Mouse (Mus musculus): ENCODE measurements around the gene Nmrk1. TPM values are rescaled to one million over a fixed set of nuclear protein-coding genes. Genes with fewer than 3 reads are reported as not detected.

Gene Nmrk1
- polyA plus RNA-seq, 1 experiment: 10.7 TPM

DNA sequence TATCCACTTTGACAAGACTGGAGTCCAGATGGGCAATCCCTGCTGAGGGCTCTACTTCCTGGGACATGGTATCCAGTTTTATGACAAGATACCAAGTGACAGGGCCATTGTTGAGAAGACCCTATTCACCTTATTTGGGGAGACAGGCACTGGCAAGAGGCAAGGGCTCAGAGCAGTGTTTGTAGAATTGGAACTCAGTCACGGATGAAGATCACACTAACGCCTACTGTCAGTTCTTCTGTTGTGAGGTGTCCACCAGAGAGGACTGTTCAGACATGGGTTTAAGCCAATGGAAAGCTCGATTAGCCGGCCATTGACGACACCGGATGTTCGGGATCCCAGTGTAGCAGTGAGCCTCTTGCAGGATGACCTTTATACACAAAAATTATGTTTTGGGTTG, 37.8 kb downstream of the Nmrk1 start:
- 21% methylated on average over 7 of the region's 7 CpGs for WGBS

GRCm38 (mm10) chr19:18670608-18671007, 38.9 kb downstream of the Nmrk1 start, which contains the start of gene Carnmt1:
TSS of gene Carnmt1 (plus strand) at chr19:18670764.
- H3K4me3 ChIP-seq (replicated peaks; ENCODE audit: insufficient read depth, low read depth, low read length): peak within 1 kb of the TSS; percentile 95
- 1% methylated on average over 49 of the region's 58 CpGs for WGBS
- TF ChIP-seq CTCF (IDR thresholded peaks at IDR 0.05; ENCODE audit: borderline replicate concordance, insufficient read depth, low read depth, low read length) (no peak), POLR2A (IDR thresholded peaks at IDR 0.05; ENCODE audit: borderline replicate concordance, insufficient read depth, low read length) (0 out of 2 replicates have a peak, but pooled peaks have one; percentile 21)

More for the DNA sequence above, 37.8 kb downstream of the Nmrk1 start:
- no peaks in the 10 kb centered on the region for H3K27me3 ChIP-seq (ENCODE audit: control insufficient read depth, insufficient read depth, low read length)
- peaks cover 5% of the 10 kb centered on the region for H3K4me1 ChIP-seq (ENCODE audit: control insufficient read depth, insufficient read depth, low read length)
- no peak for TF ChIP-seq CTCF (IDR thresholded peaks at IDR 0.05; ENCODE audit: borderline replicate concordance, insufficient read depth, low read depth, low read length)
- TF ChIP-seq POLR2A (IDR thresholded peaks at IDR 0.05; ENCODE audit: borderline replicate concordance, insufficient read depth, low read length): no peak
- H3K27ac ChIP-seq (ENCODE audit: insufficient read depth, low read length): no peak overlapping the region
- DNase-seq: no peak
- no peak overlapping the region for H3K4me3 ChIP-seq (replicated peaks; ENCODE audit: insufficient read depth, low read depth, low read length)

GRCm38 (mm10) chr19:18671056-18671741, 39.4 kb downstream of the Nmrk1 start:
- peak overlapping the region; percentile 95 for H3K4me3 ChIP-seq (replicated peaks; ENCODE audit: insufficient read depth, low read depth, low read length)
- peak; percentile 62 to 72 for DNase-seq
- peak overlapping the region; percentile 33; the same call in 1 of the 2 replicates for H3K27ac ChIP-seq (ENCODE audit: insufficient read depth, low read length)
- no peaks in the 10 kb centered on the region for H3K27me3 ChIP-seq (ENCODE audit: control insufficient read depth, insufficient read depth, low read length)
- peaks cover 5% of the 10 kb centered on the region for H3K4me1 ChIP-seq (ENCODE audit: control insufficient read depth, insufficient read depth, low read length)
- TF ChIP-seq CTCF (IDR thresholded peaks at IDR 0.05; ENCODE audit: borderline replicate concordance, insufficient read depth, low read depth, low read length) (no peak), POLR2A (IDR thresholded peaks at IDR 0.05; ENCODE audit: borderline replicate concordance, insufficient read depth, low read length) (no peak)
- under 1% methylated on average over 56 of the region's 64 CpGs for WGBS

More at GRCm38 (mm10) chr19:18670608-18671007, 38.9 kb downstream of the Nmrk1 start, which contains the start of gene Carnmt1:
- DNase-seq: peak; percentile 99
- Histone ChIP-seq H3K27me3 (ENCODE audit: control insufficient read depth, insufficient read depth, low read length) (no peaks in the 10 kb centered on the region), H3K27ac (ENCODE audit: insufficient read depth, low read length) (peak within 1 kb of the TSS; percentile 33; the same call in 1 of the 2 replicates), H3K4me1 (ENCODE audit: control insufficient read depth, insufficient read depth, low read length) (peaks cover 5% of the 10 kb centered on the region)

DNA sequence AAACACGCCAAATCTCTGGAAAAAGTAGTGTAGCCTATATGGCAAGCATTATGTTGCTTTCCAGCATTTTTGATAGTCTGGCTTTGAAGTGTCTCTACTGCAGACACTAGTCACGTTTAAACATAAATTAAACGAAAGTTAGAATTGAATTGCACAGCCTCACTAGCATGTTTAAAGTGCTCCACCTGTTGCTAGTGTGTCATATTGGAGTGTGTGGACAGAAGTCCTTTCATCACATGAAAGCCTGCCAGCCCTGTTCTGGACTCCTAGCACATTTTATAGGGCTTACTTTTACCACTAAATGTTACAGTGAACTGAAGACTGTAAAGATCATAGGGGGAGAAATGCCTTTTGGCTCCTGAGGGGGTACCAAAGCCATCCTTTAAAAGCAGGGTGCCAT, 40.7 kb downstream of the Nmrk1 start:
- no peaks in the 10 kb centered on the region for H3K27me3 ChIP-seq (ENCODE audit: control insufficient read depth, insufficient read depth, low read length)
- no peak overlapping the region for H3K4me3 ChIP-seq (replicated peaks; ENCODE audit: insufficient read depth, low read depth, low read length)
- DNase-seq: no peak
- peaks cover 5% of the 10 kb centered on the region for H3K4me1 ChIP-seq (ENCODE audit: control insufficient read depth, insufficient read depth, low read length)
- H3K27ac ChIP-seq (ENCODE audit: insufficient read depth, low read length): no peak overlapping the region
- no peak for TF ChIP-seq POLR2A (IDR thresholded peaks at IDR 0.05; ENCODE audit: borderline replicate concordance, insufficient read depth, low read length)
- no peak for TF ChIP-seq CTCF (IDR thresholded peaks at IDR 0.05; ENCODE audit: borderline replicate concordance, insufficient read depth, low read depth, low read length)
- WGBS: 41% methylated on average over 3 of the region's 3 CpGs

- WGBS: 30% methylated on average over 4 of the region's 4 CpGs
- Histone ChIP-seq H3K27me3 (ENCODE audit: control insufficient read depth, insufficient read depth, low read length) (no peaks in the 10 kb centered on the region), H3K4me1 (ENCODE audit: control insufficient read depth, insufficient read depth, low read length) (peaks cover 5% of the 10 kb centered on the region), H3K27ac (ENCODE audit: insufficient read depth, low read length) (no peak overlapping the region), H3K4me3 (replicated peaks; ENCODE audit: insufficient read depth, low read depth, low read length) (no peak overlapping the region)
- DNase-seq: no peak
- TF ChIP-seq POLR2A (IDR thresholded peaks at IDR 0.05; ENCODE audit: borderline replicate concordance, insufficient read depth, low read length): no peak
- no peak for TF ChIP-seq CTCF (IDR thresholded peaks at IDR 0.05; ENCODE audit: borderline replicate concordance, insufficient read depth, low read depth, low read length)
Measured at GRCm38 (mm10) chr19:18673116-18673515, 41.4 kb downstream of the Nmrk1 start.

GRCm38 (mm10) chr19:18682142-18682541, 50.4 kb downstream of the Nmrk1 start:
- DNase-seq: no peak
- TF ChIP-seq POLR2A (IDR thresholded peaks at IDR 0.05; ENCODE audit: borderline replicate concordance, insufficient read depth, low read length): no peak
- TF ChIP-seq CTCF (IDR thresholded peaks at IDR 0.05; ENCODE audit: borderline replicate concordance, insufficient read depth, low read depth, low read length): 0 out of 2 replicates have a peak, but pooled peaks have one; percentile 10
- no peaks in the 10 kb centered on the region for H3K27me3 ChIP-seq (ENCODE audit: control insufficient read depth, insufficient read depth, low read length)
- no peaks in the 10 kb centered on the region for H3K4me1 ChIP-seq (ENCODE audit: control insufficient read depth, insufficient read depth, low read length)
- no peak overlapping the region for H3K4me3 ChIP-seq (replicated peaks; ENCODE audit: insufficient read depth, low read depth, low read length)
- H3K27ac ChIP-seq (ENCODE audit: insufficient read depth, low read length): no peak overlapping the region
- WGBS: 42% methylated on average over 4 of the region's 4 CpGs

DNA sequence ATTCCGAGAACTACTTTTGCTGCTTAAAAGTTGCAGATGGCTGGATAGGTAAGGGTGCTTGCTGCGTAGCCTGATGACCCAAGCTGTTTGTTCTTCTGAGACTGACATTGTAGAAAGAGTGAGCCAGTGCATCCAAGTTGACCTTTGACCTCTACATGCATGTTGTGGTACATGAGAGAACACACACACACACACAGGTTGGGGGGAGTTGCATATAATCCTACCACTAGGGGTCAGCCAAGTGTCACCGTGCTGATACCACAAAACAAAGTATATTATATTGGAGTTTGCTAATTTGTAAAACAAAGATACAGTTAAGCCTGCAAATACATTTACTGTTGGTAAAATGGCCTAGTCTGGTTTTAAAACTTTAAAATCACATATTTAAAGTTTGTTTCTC, 55.8 kb downstream of the Nmrk1 start:
- TF ChIP-seq POLR2A (IDR thresholded peaks at IDR 0.05; ENCODE audit: borderline replicate concordance, insufficient read depth, low read length) (no peak), CTCF (IDR thresholded peaks at IDR 0.05; ENCODE audit: borderline replicate concordance, insufficient read depth, low read depth, low read length) (peak; percentile 75)
- no peaks in the 10 kb centered on the region for H3K27me3 ChIP-seq (ENCODE audit: control insufficient read depth, insufficient read depth, low read length)
- no peaks in the 10 kb centered on the region for H3K4me1 ChIP-seq (ENCODE audit: control insufficient read depth, insufficient read depth, low read length)
- no peak overlapping the region for H3K27ac ChIP-seq (ENCODE audit: insufficient read depth, low read length)
- H3K4me3 ChIP-seq (replicated peaks; ENCODE audit: insufficient read depth, low read depth, low read length): no peak overlapping the region
- DNase-seq: peak; percentile 39 to 43
- 73% methylated on average over 3 of the region's 3 CpGs for WGBS

GRCm38 (mm10) chr19:18692176-18692575, 60.4 kb downstream of the Nmrk1 start:
- WGBS: 75% methylated on average over 3 of the region's 3 CpGs
- Histone ChIP-seq H3K27ac (ENCODE audit: insufficient read depth, low read length) (no peak overlapping the region), H3K27me3 (ENCODE audit: control insufficient read depth, insufficient read depth, low read length) (no peaks in the 10 kb centered on the region), H3K4me3 (replicated peaks; ENCODE audit: insufficient read depth, low read depth, low read length) (no peak overlapping the region), H3K4me1 (ENCODE audit: control insufficient read depth, insufficient read depth, low read length) (no peaks in the 10 kb centered on the region)
- TF ChIP-seq POLR2A (IDR thresholded peaks at IDR 0.05; ENCODE audit: borderline replicate concordance, insufficient read depth, low read length): no peak
- TF ChIP-seq CTCF (IDR thresholded peaks at IDR 0.05; ENCODE audit: borderline replicate concordance, insufficient read depth, low read depth, low read length): no peak
- DNase-seq: no peak
